Mouse (Mus musculus): ENCODE measurements around the gene Ptprn2.

GRCm38 (mm10) chr12:117270199-117270598 is 784.7 kb downstream of the Ptprn2 start:
- no peak for TF ChIP-seq GATA1 (IDR thresholded peaks at IDR 0.05; ENCODE audit: borderline replicate concordance, low read length)
- no peak for TF ChIP-seq CTCF (IDR thresholded peaks at IDR 0.05; ENCODE audit: low read depth, low read length)
- TF ChIP-seq POLR2AphosphoS5 (IDR thresholded peaks at IDR 0.05; ENCODE audit: insufficient replicate concordance, low read depth, low read length), result no peak
- no peak for TF ChIP-seq TAL1 (conservative IDR thresholded peaks at IDR 0.05; ENCODE audit: low read depth, low read length)
- no peak for TF ChIP-seq GATA2 (IDR thresholded peaks at IDR 0.05; ENCODE audit: borderline replicate concordance, low read depth, low read length)
